ENCODE assay signal across 8 mouse cellular contexts in genomic region chr3:134239971-134240717, GRCm38 (mm10). TPM values are rescaled to one million over a fixed set of nuclear protein-coding genes. Genes with fewer than 3 reads are reported as not detected.
DNase-seq lines count a peak whose midpoint lies in the region; ATAC-seq and TF ChIP-seq lines count a peak whose summit lies in the region.

No protein-coding gene starts in this region.

- peak overlapping the region; percentile 77 for H3K9ac ChIP-seq in hindbrain, embryonic 15.5 days

- peak overlapping the region; percentile 85 for H3K4me3 ChIP-seq in gastrocnemius, adult 2 months
- peak overlapping the region; percentile 68 for H3K4me3 ChIP-seq in hindbrain, embryonic 15.5 days

- DNase-seq in adrenal gland, adult (ENCODE audit: inconsistent age in 2 of 2, low spot score in 1 of 2) = peak; percentile 83 to 95
- DNase-seq in cerebellum, postnatal 36 days = peak; percentile 80 to 82
- DNase-seq in gastrocnemius, adult 2 months = peak; percentile 69
- DNase-seq in left cerebral cortex, adult 18-20 months (ENCODE audit: low spot score in 2 of 2) = peak; percentile 71 to 77
- DNase-seq in lung, postnatal 14 days = peak; percentile 64
- peak; percentile 76 to 78 for DNase-seq in right cerebral cortex, adult 2 months (ENCODE audit: low spot score in 2 of 2)

- H3K36me3 ChIP-seq in hindbrain, embryonic 15.5 days = no peaks in the 10 kb centered on the region

- no peak for TF ChIP-seq CTCF in gastrocnemius, adult 2 months (IDR thresholded peaks at IDR 0.05)

- 1% methylated on average over 29 of the region's 61 CpGs for WGBS in hindbrain, embryonic 15.5 days

- peaks cover 31% of the 10 kb centered on the region for H3K4me1 ChIP-seq in hindbrain, embryonic 15.5 days (replicated peaks)

- H3K9me3 ChIP-seq in hindbrain, embryonic 15.5 days = no peaks in the 10 kb centered on the region

- ATAC-seq in hindbrain, embryonic 15.5 days (ENCODE audit: low FRiP score, low read depth) = peak; percentile 60
- ATAC-seq in erythroid progenitor cell, adult 5-6 weeks (replicated peaks; ENCODE audit: low FRiP score, poor library complexity, severe bottlenecking) = no peak

- peak overlapping the region; percentile 84 for H3K4me2 ChIP-seq in hindbrain, embryonic 15.5 days

- intact Hi-C loops in gastrocnemius, adult 2 months (cut with DNase I) = no loop called here

- H3K27me3 ChIP-seq in hindbrain, embryonic 15.5 days = no peaks in the 10 kb centered on the region

- peak overlapping the region; percentile 86 for H3K27ac ChIP-seq in gastrocnemius, adult 2 months
- peak overlapping the region; percentile 98 for H3K27ac ChIP-seq in hindbrain, embryonic 15.5 days (replicated peaks)

RNA-seq across cellular contexts. Expression of gene Cxxc4, which starts 3.9 kb away (rescaled TPM):
- 1 to 10 TPM in 1 of 2 experiments, under 1 TPM in 1; 0.36 to 1.2 TPM for total RNA-seq in gastrocnemius, adult 2 months (2021)
- 26.5 and 27.5 TPM in 2 replicates for polyA plus RNA-seq in hindbrain, embryonic 15.5 days (2015; fragmentation: Nextera tagmentation; extraction: Ambion mirVana)
- total RNA-seq in left cerebral cortex, adult 18-20 months (2021) = 10 to 100 TPM; 18.5 to 24.1 TPM
- total RNA-seq in erythroid progenitor cell, adult 5-6 weeks (2015; ENCODE audit: low replicate concordance) = 4.2 TPM in 1 of 2 replicates, not detected in the other
- total RNA-seq in erythroid progenitor cell, adult 5-6 weeks (2017; ENCODE audit: low replicate concordance) = not detected in 2 replicates
